Mouse (Mus musculus) adrenal gland, postnatal 25 days (tissue): Measurements from ENCODE around the gene Nhej1. TPM values are rescaled to one million over a fixed set of nuclear protein-coding genes. Genes with fewer than 3 reads are reported as not detected.

ENCODE experiments used
- DNase-seq: peaks from one replicate; pipeline ENCODE4 v3.0.0; 2021; ENCODE audit warnings: mixed read lengths
- total RNA-seq: library from RNA; stranded (reverse); gene quantifications from 2 replicates; pipeline ENCODE4 v1.2.3, GENCODE M21; 2021

Gene Nhej1
- total RNA-seq, 1 experiment from 2014 or later, result 7.2 TPM

- no peak for DNase-seq
These were observed 418 bp upstream of the Nhej1 start for GRCm38 (mm10) chr1:75125418-75125817.

GRCm38 (mm10) chr1:75122211-75122610 is 2.8 kb downstream of the Nhej1 start:
- no peak for DNase-seq

DNA sequence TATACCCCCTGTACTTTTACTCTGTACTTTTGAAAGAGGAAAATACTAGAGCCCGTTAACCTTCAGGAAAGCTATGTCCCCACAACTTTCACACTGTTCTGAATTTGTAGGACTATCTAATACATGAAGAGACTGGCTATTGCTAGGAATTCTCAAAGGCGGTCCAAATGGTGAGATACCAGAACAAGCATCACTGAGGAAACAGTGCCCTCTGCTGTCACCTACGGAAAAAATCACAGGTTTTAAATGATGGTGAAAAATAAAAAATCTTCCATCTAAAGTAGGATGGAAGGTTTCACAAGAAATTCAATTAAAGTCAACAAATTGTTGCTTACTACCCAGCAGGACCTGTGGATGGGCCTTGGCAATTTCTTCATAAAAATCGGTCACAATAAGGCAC is 72.9 kb downstream of the Nhej1 start:
- no peak for DNase-seq

DNA sequence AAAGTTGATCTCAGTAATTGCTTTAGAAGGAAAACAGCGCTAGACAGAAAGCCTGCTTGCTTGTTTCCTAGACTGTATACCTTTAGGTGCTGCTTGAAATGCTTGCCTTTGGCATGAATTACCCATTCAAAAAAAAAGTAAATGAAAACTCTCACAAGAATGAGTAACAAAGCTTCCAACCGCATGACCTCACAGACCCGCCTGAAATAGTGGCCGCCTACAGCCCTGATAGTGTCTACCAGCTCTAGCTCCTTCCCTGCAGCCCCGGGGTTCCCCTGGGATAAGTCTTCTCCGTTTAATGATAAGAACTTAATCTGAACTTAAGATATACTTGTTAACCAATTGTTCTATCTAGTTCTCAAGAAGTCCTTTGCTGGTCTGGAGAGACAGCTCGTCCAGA is 73.6 kb downstream of the Nhej1 start:
- DNase-seq, result no peak

- no peak for DNase-seq
These were observed 76.4 kb downstream of the Nhej1 start for GRCm38 (mm10) chr1:75048571-75048970.

GRCm38 (mm10) chr1:75048041-75048440 is 77.0 kb downstream of the Nhej1 start:
- DNase-seq, result no peak

DNA sequence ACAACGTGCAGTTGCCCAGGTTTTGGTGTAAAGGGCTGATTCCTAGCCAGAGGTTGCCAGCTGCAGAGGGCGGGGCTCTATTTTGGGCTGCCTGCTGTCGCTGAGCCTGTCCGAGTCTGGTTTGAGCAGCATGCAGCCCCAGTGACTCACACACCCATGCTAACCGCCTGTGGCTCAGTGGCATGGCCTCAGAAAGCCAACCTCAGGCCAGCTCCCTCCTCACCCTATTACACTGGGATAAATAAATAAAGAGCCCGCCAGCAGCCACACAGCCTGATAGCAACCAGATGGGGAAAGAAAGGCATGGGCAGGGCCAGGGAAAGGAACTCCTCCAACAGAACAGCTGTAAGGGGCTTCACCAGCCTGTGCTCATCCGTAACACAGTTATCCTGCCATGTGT is 84.6 kb downstream of the Nhej1 start:
- DNase-seq, result no peak

- no peak for DNase-seq
These were observed 93.0 kb downstream of the Nhej1 start for GRCm38 (mm10) chr1:75032041-75032440.

- DNase-seq, result no peak
These were observed 97.8 kb downstream of the Nhej1 start for GRCm38 (mm10) chr1:75027061-75027779.

GRCm38 (mm10) chr1:75024419-75025199 is 100.4 kb downstream of the Nhej1 start:
- peak; percentile 42 for DNase-seq

- DNase-seq, result no peak
These were observed 102.8 kb downstream of the Nhej1 start for GRCm38 (mm10) chr1:75022216-75022615.

DNA sequence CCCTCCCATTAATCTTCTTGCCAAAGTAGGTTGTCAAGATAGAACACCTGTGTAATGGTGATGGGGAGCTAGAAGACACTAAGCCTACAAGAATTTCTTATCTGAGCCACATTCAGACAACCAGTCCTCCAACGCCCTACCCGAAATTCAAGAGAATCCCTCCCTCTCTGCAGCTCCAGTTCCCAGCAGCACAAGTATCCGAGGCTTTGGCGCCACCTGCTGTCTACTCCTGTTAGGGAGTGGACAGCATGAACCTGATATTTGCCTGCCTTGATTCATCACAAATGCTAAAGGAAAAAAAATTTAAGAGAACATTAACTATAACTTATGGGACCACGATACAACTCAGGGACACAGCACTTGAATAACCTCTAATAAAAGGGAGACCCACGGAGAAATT is 108.2 kb downstream of the Nhej1 start:
- peak; percentile 81 for DNase-seq

DNA sequence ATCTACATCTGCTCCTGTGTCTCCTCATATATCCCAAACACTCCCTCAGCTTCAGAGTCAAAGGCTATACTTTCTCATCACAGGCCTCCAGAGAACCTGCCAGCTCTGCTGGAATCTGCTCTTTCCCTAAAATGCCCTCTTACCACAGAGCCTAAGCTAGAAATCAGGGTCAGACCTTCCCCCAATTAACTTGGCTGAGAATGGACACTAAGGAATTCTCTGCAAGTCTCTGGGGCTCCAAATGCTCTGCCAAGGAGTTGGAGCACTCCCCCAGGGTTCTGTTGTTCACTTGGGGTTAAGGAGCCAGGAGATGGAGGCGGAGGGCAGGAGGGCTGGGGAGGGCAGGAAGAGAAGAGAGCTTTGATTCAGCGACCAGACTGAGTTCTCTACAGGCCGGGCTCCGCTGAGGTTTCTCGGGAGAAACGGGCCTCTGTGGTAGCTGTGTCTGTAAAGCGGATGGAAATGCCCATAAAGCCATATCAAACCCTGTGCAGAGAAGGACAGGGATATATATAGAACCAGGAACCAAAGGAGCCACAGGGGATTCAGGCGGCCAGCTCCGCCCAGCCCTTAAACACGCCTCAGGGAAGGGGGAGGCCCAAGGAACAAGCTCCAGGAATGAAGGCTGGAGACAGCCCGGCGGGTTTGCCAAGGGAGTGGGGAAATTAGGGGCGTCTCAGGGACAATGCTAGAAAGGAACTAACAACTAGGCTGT is 109.3 kb downstream of the Nhej1 start:
- DNase-seq, result no peak

- no peak for DNase-seq
These were observed 110.7 kb downstream of the Nhej1 start for GRCm38 (mm10) chr1:75014210-75014845.

- no peak for DNase-seq
These were observed 114.2 kb downstream of the Nhej1 start for GRCm38 (mm10) chr1:75010817-75011216.

GRCm38 (mm10) chr1:75010203-75010602 is 114.8 kb downstream of the Nhej1 start:
- DNase-seq, result no peak

DNA sequence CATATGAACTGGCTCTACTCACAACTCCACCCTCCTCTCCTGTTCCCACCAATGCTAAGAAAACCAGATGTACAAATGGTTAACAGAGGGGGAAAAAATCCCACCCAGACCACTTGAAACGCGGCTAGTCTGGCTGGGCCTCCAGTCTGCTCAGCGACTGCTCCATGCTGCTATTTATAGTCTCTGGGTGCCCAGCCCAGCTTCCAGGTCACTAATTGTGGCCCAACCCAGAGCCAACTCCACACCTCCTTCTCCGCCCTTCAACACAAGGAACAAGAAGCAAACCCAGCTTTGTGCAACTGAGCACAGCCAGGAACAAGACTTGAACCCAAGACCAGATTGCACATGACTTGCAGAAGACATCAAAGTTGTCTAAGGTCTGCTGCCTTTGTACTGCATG is 119.0 kb downstream of the Nhej1 start:
- DNase-seq, result no peak

GRCm38 (mm10) chr1:75001183-75001582 is 123.8 kb downstream of the Nhej1 start:
- DNase-seq, result no peak

GRCm38 (mm10) chr1:75000496-75000895 is 124.5 kb downstream of the Nhej1 start:
- peak; percentile 46 for DNase-seq

DNA sequence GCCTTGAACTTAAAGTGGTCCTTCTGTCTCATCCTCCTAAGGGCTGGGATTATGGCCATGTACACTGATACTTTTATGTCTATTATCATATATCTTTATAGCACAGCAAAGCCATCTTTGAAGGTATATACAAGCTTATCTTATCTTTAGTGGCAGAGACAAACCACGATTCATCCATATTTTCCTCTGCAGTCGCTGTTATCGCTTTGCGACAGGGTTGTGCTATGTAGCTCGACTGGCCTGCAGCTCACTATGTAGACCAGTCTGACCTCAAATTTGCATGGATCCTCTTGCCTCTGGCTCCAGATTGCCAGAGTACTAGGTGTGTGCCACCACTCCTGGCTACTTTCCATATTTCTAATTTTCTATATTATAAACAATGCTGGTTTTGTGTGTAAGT is 125.8 kb downstream of the Nhej1 start:
- DNase-seq, result no peak

GRCm38 (mm10) chr1:74997231-74997630 is 127.8 kb downstream of the Nhej1 start:
- no peak for DNase-seq

DNA sequence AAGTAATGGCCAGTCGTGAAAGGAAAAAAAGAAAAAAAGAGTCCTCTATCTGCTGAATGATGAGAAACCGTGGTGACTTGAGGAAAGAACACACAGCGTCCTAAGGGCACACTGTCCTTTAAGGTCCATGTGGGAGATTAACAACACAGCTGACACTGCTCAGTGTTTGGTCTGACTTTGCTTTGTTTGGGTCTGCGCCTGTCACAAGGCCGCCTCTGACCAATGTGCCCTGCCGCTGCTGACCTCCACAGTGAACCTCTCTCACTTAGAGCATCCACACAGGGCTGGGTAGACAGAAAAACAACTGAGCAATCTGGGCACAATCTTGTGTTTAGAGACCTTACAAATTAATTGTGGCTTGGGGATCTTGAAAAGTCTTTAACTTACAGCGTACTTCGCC is 148.0 kb downstream of the Nhej1 start:
- DNase-seq, result no peak

- DNase-seq, result no peak
These were observed 149.1 kb downstream of the Nhej1 start for GRCm38 (mm10) chr1:74975936-74976335.
